Mouse (Mus musculus) hindbrain, embryonic 15.5 days (tissue): ENCODE data around the gene Zbtb20. TPM values are rescaled to one million over a fixed set of nuclear protein-coding genes. Genes with fewer than 3 reads are reported as not detected.

Source experiments
- ATAC-seq: fragments of 200-750 bp; cut with Nextera tagmentation; 2 replicates; pipeline ENCODE4 v1.8.0; 2017; ENCODE audit warnings: low read depth, moderate number of reproducible peaks, moderate TSS enrichment; ENCODE audit not compliant: low FRiP score
- H3K27ac ChIP-seq: fragments of 300-500 bp; sonication (generic); replicated peaks from 2 replicates; pipeline ENCODE4 v1.5.1; 2015; ENCODE audit warnings: mild to moderate bottlenecking, inconsistent platforms
- H3K27me3 ChIP-seq: fragments of 300-500 bp; sonication (generic); 2 replicates; pipeline ENCODE4 v1.6.1; 2015; ENCODE audit warnings: control low read depth, inconsistent platforms
- H3K36me3 ChIP-seq: fragments of 300-500 bp; sonication (generic); 2 replicates; pipeline ENCODE4 v1.6.1; 2015; ENCODE audit warnings: control low read depth, inconsistent platforms
- H3K4me1 ChIP-seq: fragments of 300-500 bp; sonication (generic); replicated peaks from 2 replicates; pipeline ENCODE4 v1.6.1; 2015; ENCODE audit warnings: control low read depth, inconsistent platforms
- H3K4me2 ChIP-seq: fragments of 300-500 bp; sonication (generic); 2 replicates; pipeline ENCODE4 v1.6.1; 2015; ENCODE audit warnings: moderate library complexity, mild to moderate bottlenecking, inconsistent platforms
- H3K4me3 ChIP-seq: fragments of 300-500 bp; sonication (generic); 2 replicates; pipeline ENCODE4 v1.5.1; 2015; ENCODE audit warnings: mild to moderate bottlenecking, inconsistent platforms
- H3K9ac ChIP-seq: fragments of 300-500 bp; sonication (generic); 2 replicates; pipeline ENCODE4 v1.6.1; 2015; ENCODE audit warnings: inconsistent platforms
- H3K9me3 ChIP-seq: fragments of 300-500 bp; sonication (generic); 2 replicates; pipeline ENCODE4 v1.6.1; 2016; ENCODE audit warnings: control low read depth, inconsistent platforms
- WGBS: fragments of 180-500 bp; shearing (Covaris S2); methylation state at CpG from one replicate; pipeline ENCODE4 v1.1.7; 2015; 5-methylcytosine and 5-hydroxymethylcytosine counted together
- polyA plus RNA-seq: library from polyadenylated mRNA; unstranded; fragments of >200 nt; fragmentation: Nextera tagmentation; extraction: Ambion mirVana; gene quantifications from 2 replicates; pipeline ENCODE4 v1.2.1, GENCODE M21; 2015

Gene Zbtb20
- polyA plus RNA-seq, 1 experiment from 2014 or later = 60.9 TPM

DNA sequence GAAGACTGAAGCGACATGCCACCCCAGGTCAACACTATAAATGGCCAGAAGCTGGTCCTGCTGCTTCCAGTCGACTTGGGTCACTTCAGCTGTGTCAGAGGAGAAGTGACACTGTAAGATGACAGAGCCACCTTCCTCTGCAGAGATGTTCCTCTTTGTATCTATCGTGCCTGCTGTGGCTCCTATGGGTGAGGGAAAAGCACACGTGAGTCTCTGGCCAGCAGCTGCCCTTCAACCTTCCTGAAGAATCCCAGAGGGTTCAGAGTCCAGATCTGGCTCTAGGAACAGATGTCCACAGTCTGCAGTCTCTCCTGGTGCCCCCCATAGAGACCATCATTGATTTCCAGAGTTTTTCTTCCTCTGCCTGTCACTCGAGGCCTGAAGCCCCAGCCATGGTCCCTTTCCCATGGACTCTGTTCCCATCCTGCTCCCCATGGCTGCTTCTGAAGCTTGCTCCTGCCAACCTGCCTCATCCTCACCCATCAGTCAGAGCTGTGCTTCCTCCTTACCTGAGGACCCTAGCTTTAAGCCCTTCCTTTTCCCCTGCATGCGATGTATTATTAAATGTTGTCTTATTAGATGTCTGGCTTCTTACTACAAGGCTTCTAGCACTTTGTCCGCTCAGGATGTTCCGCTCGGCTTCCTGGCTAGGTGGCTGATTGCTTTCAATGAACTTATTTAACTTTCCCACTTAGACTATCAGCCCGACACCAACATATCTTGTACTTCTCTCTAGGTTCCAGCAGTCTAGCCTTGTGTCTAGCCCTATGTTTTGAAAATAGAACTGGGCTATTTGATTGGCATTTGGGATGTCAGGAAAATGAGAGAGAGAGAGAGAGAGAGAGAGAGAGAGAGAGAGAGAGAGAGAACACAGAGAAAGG is 786.7 kb downstream of the Zbtb20 start:
- no peaks in the 10 kb centered on the region for H3K4me1 ChIP-seq
- H3K36me3 ChIP-seq = no peaks in the 10 kb centered on the region
- H3K27me3 ChIP-seq = no peaks in the 10 kb centered on the region
- WGBS = 86% methylated on average over 10 of the region's 10 CpGs
- H3K27ac ChIP-seq = no peak overlapping the region
- H3K4me3 ChIP-seq = no peak overlapping the region
- H3K9me3 ChIP-seq = no peaks in the 10 kb centered on the region
- no peak for ATAC-seq
- no peak overlapping the region for H3K9ac ChIP-seq
- no peak overlapping the region for H3K4me2 ChIP-seq

DNA sequence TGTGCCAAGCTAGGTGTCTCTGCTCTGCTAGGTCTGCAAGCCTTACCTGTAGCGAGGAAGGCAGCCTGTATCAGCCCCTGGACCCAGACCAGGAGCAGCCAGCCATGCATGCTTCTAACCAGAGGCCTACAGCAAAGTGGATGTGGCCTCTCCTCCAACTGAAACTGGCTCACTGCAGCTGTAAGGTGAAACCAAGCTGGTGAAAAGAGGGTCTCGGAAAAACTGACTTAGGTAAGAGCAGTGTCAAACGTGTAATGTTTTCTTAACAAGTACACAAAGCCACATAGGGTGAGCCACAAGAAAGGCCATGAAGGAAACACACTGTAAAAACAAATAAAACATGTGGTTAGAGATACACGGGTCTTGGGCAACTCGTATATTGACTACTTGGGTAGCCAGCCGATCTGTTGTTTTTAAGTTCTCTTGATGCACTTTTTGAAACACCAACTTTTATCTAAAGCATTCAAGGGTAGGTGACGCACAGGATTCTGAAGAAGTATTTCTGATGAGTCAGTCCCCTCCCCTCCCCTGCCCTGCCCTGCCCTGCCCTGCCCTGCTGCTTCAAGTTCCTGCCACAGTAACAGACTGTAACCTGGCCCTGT is 788.4 kb downstream of the Zbtb20 start, which contains the start of gene Tigit:
Tigit (minus strand) TSS at position 169 of the 602 bp plus-strand sequence.
- Histone ChIP-seq H3K36me3 (no peaks in the 10 kb centered on the region), H3K4me1 (no peaks in the 10 kb centered on the region), H3K9ac (no peak within 1 kb of the TSS), H3K4me2 (no peak within 1 kb of the TSS), H3K27me3 (no peaks in the 10 kb centered on the region), H3K9me3 (no peaks in the 10 kb centered on the region), H3K4me3 (no peak within 1 kb of the TSS), H3K27ac (no peak within 1 kb of the TSS)
- ATAC-seq = no peak
- 81% methylated on average over 7 of the region's 7 CpGs for WGBS

DNA sequence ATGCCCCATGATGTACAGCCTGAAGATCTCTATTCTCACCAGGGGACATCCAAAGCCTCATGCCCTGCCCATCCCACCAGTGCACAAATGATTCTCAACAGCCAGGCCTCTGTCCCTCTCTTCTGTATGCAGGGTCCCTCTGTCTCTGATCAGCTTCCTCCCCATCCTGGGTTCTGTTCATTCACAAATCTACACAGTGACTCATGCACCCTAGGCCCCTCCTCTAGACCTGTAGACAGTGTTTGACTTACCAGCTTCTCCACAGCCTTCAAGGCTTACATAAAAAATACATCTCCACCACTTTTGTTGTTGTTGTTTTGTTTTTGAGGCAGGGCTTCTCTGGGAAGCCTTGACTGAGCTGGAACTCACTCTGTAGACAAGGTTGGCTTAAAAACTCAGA is 789.2 kb downstream of the Zbtb20 start:
- H3K4me3 ChIP-seq = no peak overlapping the region
- H3K4me2 ChIP-seq = no peak overlapping the region
- no peaks in the 10 kb centered on the region for H3K4me1 ChIP-seq
- no peaks in the 10 kb centered on the region for H3K27me3 ChIP-seq
- no peak for ATAC-seq
- H3K27ac ChIP-seq = no peak overlapping the region
- H3K9ac ChIP-seq = no peak overlapping the region
- H3K36me3 ChIP-seq = no peaks in the 10 kb centered on the region
- no peaks in the 10 kb centered on the region for H3K9me3 ChIP-seq

- Histone ChIP-seq H3K36me3 (no peaks in the 10 kb centered on the region), H3K27me3 (no peaks in the 10 kb centered on the region), H3K27ac (no peak overlapping the region), H3K9me3 (no peaks in the 10 kb centered on the region), H3K9ac (no peak overlapping the region), H3K4me1 (no peaks in the 10 kb centered on the region), H3K4me3 (no peak overlapping the region), H3K4me2 (no peak overlapping the region)
- WGBS = 96% methylated on average over 3 of the region's 3 CpGs
- ATAC-seq = no peak
Measured at GRCm38 (mm10) chr16:43668294-43668693, 792.6 kb downstream of the Zbtb20 start.

- no peak for ATAC-seq
- H3K27ac ChIP-seq = no peak overlapping the region
- H3K36me3 ChIP-seq = no peaks in the 10 kb centered on the region
- no peak overlapping the region for H3K4me3 ChIP-seq
- WGBS = 93% methylated on average over 1 of the region's 1 CpGs
- H3K9me3 ChIP-seq = no peaks in the 10 kb centered on the region
- no peak overlapping the region for H3K4me2 ChIP-seq
- no peak overlapping the region for H3K9ac ChIP-seq
- H3K27me3 ChIP-seq = no peaks in the 10 kb centered on the region
- H3K4me1 ChIP-seq = no peaks in the 10 kb centered on the region
Measured at GRCm38 (mm10) chr16:43671972-43672371, 796.3 kb downstream of the Zbtb20 start.

DNA sequence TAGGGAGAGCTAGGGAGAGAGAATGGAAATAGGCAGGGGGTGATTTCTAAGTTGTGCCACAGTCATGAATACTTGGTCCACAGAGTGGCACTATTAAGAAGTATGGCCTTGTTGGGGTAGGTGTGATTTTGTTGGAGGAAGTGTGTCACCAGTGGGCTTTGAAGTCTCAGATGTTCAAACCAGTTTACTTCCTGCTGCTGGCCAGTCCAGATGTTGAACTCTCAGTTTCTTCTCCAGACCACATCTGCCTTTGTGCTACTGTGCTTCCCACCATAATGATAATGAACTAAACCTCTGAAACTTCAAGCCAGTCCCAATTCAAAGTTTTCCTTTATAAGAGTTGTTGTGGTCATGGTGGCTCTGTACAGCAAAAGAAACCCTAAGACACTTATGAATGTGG is 797.0 kb downstream of the Zbtb20 start:
- Histone ChIP-seq H3K9me3 (no peaks in the 10 kb centered on the region), H3K4me2 (no peak overlapping the region), H3K9ac (no peak overlapping the region), H3K27me3 (no peaks in the 10 kb centered on the region), H3K4me3 (no peak overlapping the region), H3K36me3 (no peaks in the 10 kb centered on the region), H3K4me1 (no peaks in the 10 kb centered on the region), H3K27ac (no peak overlapping the region)
- ATAC-seq = no peak

- no peak overlapping the region for H3K27ac ChIP-seq
- no peak for ATAC-seq
- 74% methylated on average over 3 of the region's 3 CpGs for WGBS
- no peaks in the 10 kb centered on the region for H3K36me3 ChIP-seq
- no peak overlapping the region for H3K4me2 ChIP-seq
- no peak overlapping the region for H3K9ac ChIP-seq
- no peak overlapping the region for H3K4me3 ChIP-seq
- no peaks in the 10 kb centered on the region for H3K27me3 ChIP-seq
- no peaks in the 10 kb centered on the region for H3K4me1 ChIP-seq
- H3K9me3 ChIP-seq = no peaks in the 10 kb centered on the region
Measured at GRCm38 (mm10) chr16:43674400-43674799, 798.7 kb downstream of the Zbtb20 start.

DNA sequence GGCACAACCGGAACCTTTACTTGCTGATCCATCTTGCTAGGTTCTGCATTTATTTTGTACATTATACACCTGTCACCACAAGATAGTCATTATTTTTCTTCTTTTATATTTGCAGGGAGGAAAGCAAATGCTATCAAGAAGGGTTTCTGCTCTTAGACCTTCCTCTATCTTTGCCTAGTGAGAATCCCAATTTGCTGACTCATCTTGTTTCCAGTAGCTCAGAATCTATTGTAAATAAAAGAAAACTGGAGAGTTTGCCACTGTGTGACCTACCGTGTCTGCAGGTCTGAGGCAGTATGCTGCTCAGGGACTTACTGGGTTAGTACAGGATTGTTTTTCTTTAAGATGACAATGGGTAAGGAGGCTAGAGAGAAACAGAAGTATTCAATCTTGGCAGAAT is 812.3 kb downstream of the Zbtb20 start:
- WGBS = 81% methylated on average over 2 of the region's 2 CpGs
- no peak for ATAC-seq
- no peaks in the 10 kb centered on the region for H3K4me1 ChIP-seq
- no peaks in the 10 kb centered on the region for H3K9me3 ChIP-seq
- H3K27me3 ChIP-seq = no peaks in the 10 kb centered on the region
- no peaks in the 10 kb centered on the region for H3K36me3 ChIP-seq
- no peak overlapping the region for H3K27ac ChIP-seq
- no peak overlapping the region for H3K4me3 ChIP-seq
- H3K9ac ChIP-seq = no peak overlapping the region
- H3K4me2 ChIP-seq = no peak overlapping the region

- Histone ChIP-seq H3K4me1 (no peaks in the 10 kb centered on the region), H3K9ac (no peak overlapping the region), H3K4me2 (no peak overlapping the region), H3K4me3 (no peak overlapping the region), H3K36me3 (no peaks in the 10 kb centered on the region), H3K27ac (no peak overlapping the region), H3K9me3 (no peaks in the 10 kb centered on the region), H3K27me3 (no peaks in the 10 kb centered on the region)
- no peak for ATAC-seq
- WGBS = 92% methylated on average over 3 of the region's 3 CpGs
Measured at GRCm38 (mm10) chr16:43690211-43690690, 814.6 kb downstream of the Zbtb20 start.

GRCm38 (mm10) chr16:43690912-43691311 is 815.2 kb downstream of the Zbtb20 start:
- Histone ChIP-seq H3K27ac (no peak overlapping the region), H3K9me3 (no peaks in the 10 kb centered on the region), H3K27me3 (no peaks in the 10 kb centered on the region), H3K9ac (no peak overlapping the region), H3K36me3 (no peaks in the 10 kb centered on the region), H3K4me1 (no peaks in the 10 kb centered on the region), H3K4me2 (no peak overlapping the region), H3K4me3 (no peak overlapping the region)
- no peak for ATAC-seq
- WGBS = 87% methylated on average over 2 of the region's 2 CpGs

GRCm38 (mm10) chr16:43691741-43692140 is 816.1 kb downstream of the Zbtb20 start:
- H3K4me3 ChIP-seq = no peak overlapping the region
- ATAC-seq = no peak
- 94% methylated on average over 5 of the region's 5 CpGs for WGBS
- no peaks in the 10 kb centered on the region for H3K36me3 ChIP-seq
- no peaks in the 10 kb centered on the region for H3K9me3 ChIP-seq
- H3K4me1 ChIP-seq = no peaks in the 10 kb centered on the region
- no peak overlapping the region for H3K27ac ChIP-seq
- no peak overlapping the region for H3K9ac ChIP-seq
- H3K4me2 ChIP-seq = no peak overlapping the region
- no peaks in the 10 kb centered on the region for H3K27me3 ChIP-seq
